Mouse (Mus musculus) MEL (cell line): ENCODE measurements around the gene Gipc1. TPM values are rescaled to one million over a fixed set of nuclear protein-coding genes. Genes with fewer than 3 reads are reported as not detected.
A peak's percentile ranks its signal among the peaks of the same experiment; 100 is the strongest.

Source experiments
- DNase-seq: peaks from one replicate; pipeline ENCODE4 v3.0.0; 2011; ENCODE audit warnings: low read depth, low spot score
- H3K27ac ChIP-seq: 2 replicates; pipeline ENCODE4 v1.5.1; 2012; ENCODE audit warnings: low read depth, mild to moderate bottlenecking, control low read depth, low read length, moderate library complexity; ENCODE audit not compliant: control insufficient read depth
- H3K27me3 ChIP-seq, 2 experiments: fragments of 150-350 bp in 1 of 2; sonication (generic) in 1 of 2; 2 replicates each; pipeline ENCODE4 v1.6.1; 2012; ENCODE audit warnings: low read length in 2 of 2, mild to moderate bottlenecking in 2 of 2, improper control_type of control experiment in 1 of 2, moderate library complexity in 1 of 2; ENCODE audit not compliant: insufficient read depth in 2 of 2, control insufficient read depth in 1 of 2
- H3K36me3 ChIP-seq, 2 experiments: 2 replicates each; pipeline ENCODE4 v1.6.1; 2012 to 2014; ENCODE audit warnings: low read length in 2 of 2, improper control_type of control experiment in 1 of 2, inconsistent platforms in 1 of 2, mild to moderate bottlenecking in 1 of 2; ENCODE audit not compliant: insufficient read depth in 2 of 2, control insufficient read depth in 1 of 2
- H3K4me1 ChIP-seq, 2 experiments: fragments of 150-350 bp in 1 of 2; sonication (generic) in 1 of 2; 2 replicates each; pipeline ENCODE4 v1.6.1; 2012; ENCODE audit warnings: low read length in 2 of 2, improper control_type of control experiment in 1 of 2, mild to moderate bottlenecking in 1 of 2; ENCODE audit not compliant: insufficient read depth in 2 of 2, control insufficient read depth in 1 of 2
- H3K4me3 ChIP-seq, 2 experiments: fragments of 150-350 bp in 1 of 2; sonication (generic) in 1 of 2; 2 replicates each; pipeline ENCODE4 v1.5.1; 2012; ENCODE audit warnings: low read depth in 2 of 2, low read length in 2 of 2, mild to moderate bottlenecking in 2 of 2, moderate library complexity in 2 of 2, control low read depth in 1 of 2, improper control_type of control experiment in 1 of 2; ENCODE audit not compliant: control insufficient read depth in 1 of 2, insufficient read depth in 1 of 2
- H3K79me2 ChIP-seq: 2 replicates; pipeline ENCODE4 v1.6.1; 2012; ENCODE audit warnings: mild to moderate bottlenecking, low read length, moderate library complexity; ENCODE audit not compliant: control insufficient read depth, poor library complexity, insufficient read depth
- H3K9ac ChIP-seq: 2 replicates; pipeline ENCODE4 v1.6.1; 2012; ENCODE audit warnings: low read depth, mild to moderate bottlenecking, control low read depth, low read length, moderate library complexity; ENCODE audit not compliant: control insufficient read depth, poor library complexity, severe bottlenecking
- H3K9me3 ChIP-seq: fragments of 150-350 bp; sonication (generic); replicated peaks from 2 replicates; pipeline ENCODE4 v1.6.1; 2012; ENCODE audit warnings: mild to moderate bottlenecking, low read length, improper control_type of control experiment, moderate library complexity; ENCODE audit not compliant: insufficient read depth
- CHD2 ChIP-seq: IDR thresholded peaks from 2 replicates; pipeline ENCODE4 v1.6.1; 2011; ENCODE audit warnings: low read length, improper control_type of control experiment
- CTCF ChIP-seq, 3 experiments: IDR thresholded peaks in 2 of 3; conservative IDR thresholded peaks in 1 of 3; 2 replicates each; pipeline ENCODE4 v1.5.1; 2011 to 2012; ENCODE audit warnings: low read length in 3 of 3, low read depth in 2 of 3, mild to moderate bottlenecking in 2 of 3, improper control_type of control experiment in 1 of 3, inconsistent platforms in 1 of 3, mixed read lengths in 1 of 3, moderate library complexity in 1 of 3; ENCODE audit not compliant: control insufficient read depth in 1 of 3, insufficient read depth in 1 of 3, poor library complexity in 1 of 3, severe bottlenecking in 1 of 3
- E2F4 ChIP-seq: IDR thresholded peaks from 2 replicates; pipeline ENCODE4 v1.6.1; 2011; ENCODE audit warnings: low read depth, low read length, improper control_type of control experiment, borderline replicate concordance
- ETS1 ChIP-seq: IDR thresholded peaks from 2 replicates; pipeline ENCODE4 v1.6.1; 2012; ENCODE audit warnings: low read depth, mild to moderate bottlenecking, inconsistent platforms, low read length, improper control_type of control experiment, moderate library complexity
- GABPA ChIP-seq: IDR thresholded peaks from 2 replicates; pipeline ENCODE4 v1.6.1; 2012; ENCODE audit warnings: low read depth, mild to moderate bottlenecking, inconsistent platforms, low read length, improper control_type of control experiment, moderate library complexity
- GATA1 ChIP-seq: IDR thresholded peaks from 2 replicates; pipeline ENCODE4 v1.6.1; 2011; ENCODE audit warnings: low read depth, low read length, improper control_type of control experiment
- HCFC1 ChIP-seq: IDR thresholded peaks from 2 replicates; pipeline ENCODE4 v1.6.1; 2012; ENCODE audit warnings: low read depth, mild to moderate bottlenecking, inconsistent platforms, low read length, improper control_type of control experiment, moderate library complexity
- JUND ChIP-seq: IDR thresholded peaks from 2 replicates; pipeline ENCODE4 v1.6.1; 2011; ENCODE audit warnings: low read depth, mild to moderate bottlenecking, improper control_type of control experiment, low read length
- MAX ChIP-seq: IDR thresholded peaks from 2 replicates; pipeline ENCODE4 v1.6.1; 2011; ENCODE audit warnings: low read length, improper control_type of control experiment
- MEF2A ChIP-seq: IDR thresholded peaks from 2 replicates; pipeline ENCODE4 v1.6.1; 2014; ENCODE audit warnings: low read depth, mild to moderate bottlenecking, inconsistent platforms, low read length, improper control_type of control experiment; ENCODE audit not compliant: poor library complexity, insufficient replicate concordance, severe bottlenecking; ENCODE audit errors: extremely low read depth
- MXI1 ChIP-seq: IDR thresholded peaks from 2 replicates; pipeline ENCODE4 v1.6.1; 2011; ENCODE audit warnings: mild to moderate bottlenecking, low read depth, low read length, improper control_type of control experiment
- MYB ChIP-seq: IDR thresholded peaks from 2 replicates; pipeline ENCODE4 v1.6.1; 2011; ENCODE audit warnings: mild to moderate bottlenecking, low read depth, low read length, improper control_type of control experiment
- MYC ChIP-seq: IDR thresholded peaks from 2 replicates; pipeline ENCODE4 v1.6.1; 2011; ENCODE audit warnings: low read depth, mild to moderate bottlenecking, low read length, improper control_type of control experiment, moderate library complexity
- POLR2AphosphoS5 ChIP-seq: IDR thresholded peaks from 2 replicates; pipeline ENCODE4 v1.6.1; 2012; ENCODE audit warnings: low read depth, borderline replicate concordance, mild to moderate bottlenecking, inconsistent platforms, low read length, moderate library complexity, mixed read lengths
- RAD21 ChIP-seq: IDR thresholded peaks from 2 replicates; pipeline ENCODE4 v1.6.1; 2011; ENCODE audit warnings: mild to moderate bottlenecking, low read depth, low read length, improper control_type of control experiment
- TAL1 ChIP-seq: IDR thresholded peaks from 2 replicates; pipeline ENCODE4 v1.6.1; 2012; ENCODE audit warnings: mild to moderate bottlenecking, inconsistent platforms, low read length, moderate library complexity, mixed read lengths
- TCF12 ChIP-seq: IDR thresholded peaks from 2 replicates; pipeline ENCODE4 v1.6.1; 2014; ENCODE audit warnings: low read depth, mild to moderate bottlenecking, inconsistent platforms, low read length, improper control_type of control experiment, moderate library complexity
- UBTF ChIP-seq: IDR thresholded peaks from 2 replicates; pipeline ENCODE4 v1.6.1; 2012; ENCODE audit warnings: low read depth, mild to moderate bottlenecking, inconsistent platforms, low read length, improper control_type of control experiment, moderate library complexity, borderline replicate concordance; ENCODE audit not compliant: insufficient read depth
- USF1 ChIP-seq: IDR thresholded peaks from 2 replicates; pipeline ENCODE4 v1.6.1; 2014; ENCODE audit warnings: low read depth, mild to moderate bottlenecking, inconsistent platforms, low read length, improper control_type of control experiment, moderate library complexity
- ZC3H11A ChIP-seq: IDR thresholded peaks from 2 replicates; pipeline ENCODE4 v1.6.1; 2012; ENCODE audit warnings: low read depth, mild to moderate bottlenecking, inconsistent platforms, low read length, improper control_type of control experiment
- ZMIZ1 ChIP-seq: IDR thresholded peaks from 2 replicates; pipeline ENCODE4 v1.6.1; 2012; ENCODE audit warnings: low read depth, mild to moderate bottlenecking, inconsistent platforms, low read length, improper control_type of control experiment, moderate library complexity
- ZNF384 ChIP-seq: IDR thresholded peaks from 2 replicates; pipeline ENCODE4 v1.6.1; 2012; ENCODE audit warnings: low read depth, mild to moderate bottlenecking, inconsistent platforms, low read length, improper control_type of control experiment
- polyA plus RNA-seq, 2 experiments: library from polyadenylated mRNA; stranded (reverse) in 1 of 2; unstranded in 1 of 2; fragments of >175 nt in 1 of 2; fragments of >200 nt in 1 of 2; gene quantifications; 2 replicates each; pipeline versions ENCODE4 v1.2.1 to v1.2.4; 2012; ENCODE audit warnings: low replicate concordance in 2 of 2, low read depth in 1 of 2; ENCODE audit not compliant: insufficient read length in 2 of 2, insufficient read depth in 1 of 2, missing spikeins in 1 of 2
- total RNA-seq: library from RNA; depleted of rRNA; stranded (reverse); fragments of 300-350 nt; gene quantifications from 2 replicates; pipeline ENCODE4 v1.2.3, GENCODE M21; 2012

Gene Gipc1
- total and polyA plus RNA-seq, 3 experiments, result 38.6 to 70.7 TPM; not detected in 1

DNA sequence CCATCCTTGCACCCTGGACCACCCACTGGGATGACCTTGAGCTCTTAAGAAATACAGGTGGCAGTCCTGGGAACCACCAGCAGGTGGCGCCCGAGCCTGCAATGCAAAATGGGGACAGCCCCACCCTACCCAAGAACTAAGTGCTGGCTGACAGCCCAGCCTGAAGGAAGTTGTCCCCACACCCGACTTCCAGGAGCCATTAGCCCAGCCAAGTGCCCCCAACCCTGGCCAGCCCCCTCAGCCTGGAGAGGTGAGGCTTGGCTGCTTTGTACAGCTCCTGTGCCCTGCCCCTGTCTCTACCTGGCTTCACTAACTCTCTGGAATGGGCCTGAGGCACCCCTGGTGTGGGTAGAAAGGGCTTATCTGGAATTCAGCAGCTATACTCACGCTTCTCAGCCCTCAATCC is 9.9 kb downstream of the Gipc1 start (continued):
- TF ChIP-seq ZMIZ1, result no peak
- TF ChIP-seq ETS1, result 0 out of 2 replicates have a peak, but pooled peaks have one; percentile 31
- peak; percentile 48; the same call in 1 of the 2 replicates for TF ChIP-seq HCFC1
- TF ChIP-seq GABPA, result no peak
- no peak for TF ChIP-seq POLR2AphosphoS5
- no peak for TF ChIP-seq USF1
- no peak for TF ChIP-seq JUND
- no peak for TF ChIP-seq GATA1
- TF ChIP-seq MYB, result no peak
- peak; percentile 85 for TF ChIP-seq RAD21
- TF ChIP-seq ZNF384, result no peak
- TF ChIP-seq TCF12, result 0 out of 2 replicates have a peak, but pooled peaks have one; percentile 17
- no peak for TF ChIP-seq MAX
- no peak for TF ChIP-seq TAL1
- peak; percentile 45; the same call in 1 of the 2 replicates for TF ChIP-seq MXI1
- TF ChIP-seq CHD2, result no peak
- TF ChIP-seq MEF2A, result no peak
- no peak for TF ChIP-seq UBTF

GRCm38 (mm10) chr8:83664096-83664495 is 11.6 kb downstream of the Gipc1 start:
- Histone ChIP-seq H3K9ac (no peak overlapping the region), H3K27me3 (no peaks in the 10 kb centered on the region), H3K36me3 (no peaks in the 10 kb centered on the region), H3K9me3 (no peaks in the 10 kb centered on the region), H3K4me1 (peaks cover 0 to 5% of the 10 kb centered on the region in 2 experiments; a peak in 1 of 4 replicates), H3K79me2 (no peaks in the 10 kb centered on the region), H3K4me3 (no peak overlapping the region), H3K27ac (no peak overlapping the region)
- TF ChIP-seq CHD2 (no peak), CTCF (IDR thresholded peaks at IDR 0.05 in 2 of 3, conservative IDR thresholded peaks at IDR 0.05 in 1 of 3; ENCODE audit: control insufficient read depth in 1 of 3, insufficient read depth in 1 of 3, low read depth in 2 of 3, low read length in 3 of 3, poor library complexity in 1 of 3, severe bottlenecking in 1 of 3) (no peak), E2F4 (no peak), TCF12 (no peak), ZC3H11A (no peak), USF1 (no peak), RAD21 (no peak), MAX (no peak), MYC (no peak)
- DNase-seq, result no peak
